Mouse (Mus musculus) large intestine, adult 2 months (tissue): Measurements from ENCODE around the gene Haus4. TPM values are rescaled to one million over a fixed set of nuclear protein-coding genes. Genes with fewer than 3 reads are reported as not detected.

Experiments
- DNase-seq: peaks from one replicate; pipeline ENCODE4 v3.0.0-alpha.2; 2012; ENCODE audit warnings: low read depth, low spot score
- WGBS: fragments of 180-500 bp; shearing (Covaris S2); methylation state at CpG from one replicate; pipeline ENCODE4 v1.1.7; 2018; 5-methylcytosine and 5-hydroxymethylcytosine counted together
- polyA plus RNA-seq: library from polyadenylated mRNA; depleted of rRNA; stranded (reverse); fragments of >200 nt; gene quantifications from 2 replicates; pipeline ENCODE4 v1.2.3, GENCODE M21; 2012; rRNA removed

Haus4 gene
- polyA plus RNA-seq, result 17.0 and 18.3 TPM in 2 replicates

DNA sequence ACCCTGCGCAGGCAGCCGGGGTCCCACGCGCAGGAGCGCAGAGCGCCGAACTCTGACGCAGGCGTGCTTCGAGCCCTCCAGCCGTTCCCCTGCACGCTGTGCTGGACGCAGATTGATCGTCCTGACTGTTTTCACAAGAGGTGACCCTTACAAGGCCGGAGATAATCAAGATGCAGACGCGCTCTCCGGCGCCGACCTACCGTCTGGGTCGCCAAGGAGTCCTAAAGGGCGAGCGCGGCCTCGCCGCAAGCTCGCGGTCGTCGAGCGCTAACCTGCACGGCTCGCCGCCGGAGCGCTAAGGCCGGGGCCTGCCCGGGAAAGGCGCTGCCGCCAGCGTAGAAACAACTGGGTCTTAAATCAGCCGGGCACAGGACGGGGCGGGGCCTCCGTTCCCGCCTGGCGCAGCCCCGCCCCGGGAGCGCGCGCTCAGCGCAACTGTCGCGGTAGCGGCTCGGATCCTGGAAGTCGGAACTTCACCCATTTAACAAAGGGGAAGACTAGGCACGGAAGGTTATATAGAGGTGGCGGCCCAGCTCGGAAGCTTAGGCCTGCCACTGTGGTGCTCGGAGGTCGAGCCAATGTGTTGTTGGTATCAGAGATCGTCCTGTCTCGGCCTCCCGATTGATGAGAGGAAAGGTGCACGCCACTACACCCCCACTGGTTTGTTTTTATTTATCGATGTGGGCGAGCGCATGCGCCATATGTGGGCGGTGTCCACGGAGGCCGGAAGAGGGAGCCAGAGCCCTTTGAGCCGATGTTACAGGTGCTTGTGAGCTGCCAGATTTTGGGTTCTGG is at the start of gene Haus4:
Gene Haus4 (minus strand): TSS at position 642 of the 795 bp plus-strand sequence.
- under 1% methylated on average over 76 of the region's 76 CpGs for WGBS

DNA sequence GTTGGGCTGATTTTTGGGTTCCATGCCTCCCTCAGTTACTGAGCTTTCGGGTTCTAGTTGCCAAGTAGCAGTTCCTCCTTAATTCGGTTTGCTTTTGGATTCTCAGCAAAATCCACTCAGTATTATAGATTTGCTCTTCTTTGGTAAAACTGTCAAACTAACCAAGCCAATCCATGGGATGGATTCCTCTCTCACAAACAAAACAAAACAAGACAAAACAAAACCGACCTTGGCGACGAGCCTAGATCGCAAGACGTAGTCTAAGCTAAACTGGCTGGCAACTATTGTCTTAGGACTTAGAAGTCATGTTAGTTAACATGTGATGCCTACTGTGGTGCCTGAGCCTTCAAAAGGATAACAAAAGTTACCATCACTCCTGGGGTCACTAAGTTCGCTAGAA is 49.3 kb upstream of the Haus4 start:
- no peak for DNase-seq
- WGBS, result 81% methylated on average over 8 of the region's 8 CpGs

More for the DNA sequence above, at the start of gene Haus4:
- peak; percentile 66 for DNase-seq

DNA sequence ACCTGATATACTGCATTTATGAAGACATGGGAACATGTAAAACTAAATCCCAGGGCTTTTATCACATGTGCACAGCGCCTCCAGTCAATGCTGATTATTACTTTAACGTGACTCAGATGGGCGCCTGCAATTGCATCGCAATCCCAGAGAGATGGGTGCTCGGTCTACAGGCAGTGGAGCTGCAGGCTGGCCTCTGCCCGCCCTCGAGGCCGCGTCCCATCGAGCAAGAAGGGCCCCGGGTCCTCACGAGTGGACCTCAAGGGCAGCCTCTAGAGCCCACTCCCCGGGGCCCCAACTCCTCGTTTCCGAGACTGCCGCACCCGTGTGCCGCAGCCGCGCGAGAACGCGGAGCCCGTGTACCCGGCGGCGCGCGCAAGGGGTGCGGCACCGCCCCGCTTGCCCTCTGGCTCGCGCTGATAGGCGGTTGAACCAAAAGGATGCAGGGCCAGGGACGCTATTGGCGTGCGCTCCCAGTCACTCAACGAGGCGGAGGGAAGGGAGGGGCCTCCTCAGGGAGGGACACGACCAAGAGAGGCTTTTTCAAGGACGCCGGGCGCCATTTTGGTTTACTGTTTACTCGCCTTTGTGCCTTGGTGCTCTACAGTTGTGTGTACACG is 48.7 kb upstream of the Haus4 start:
- WGBS, result under 1% methylated on average over 46 of the region's 46 CpGs

DNA sequence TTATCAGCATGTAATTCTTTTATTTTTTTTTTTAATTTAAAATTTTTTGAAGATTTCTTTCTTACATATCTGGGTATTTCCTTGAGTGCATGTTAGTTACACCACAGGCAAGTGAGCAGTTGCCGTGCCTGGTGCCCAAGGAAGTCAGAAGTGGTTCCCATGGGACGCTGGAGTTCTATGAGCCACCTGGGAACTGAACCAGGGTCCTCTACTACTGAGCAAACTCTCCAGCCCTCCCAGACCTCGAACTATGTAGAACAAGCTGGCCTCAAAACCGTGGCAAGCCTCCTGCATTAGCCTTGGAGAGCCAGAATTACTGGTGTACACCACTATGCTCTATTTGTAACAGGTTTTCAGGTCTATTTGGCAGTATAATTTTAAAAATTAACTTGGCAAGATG is 48.2 kb upstream of the Haus4 start:
- WGBS, result 42% methylated on average over 4 of the region's 4 CpGs
- no peak for DNase-seq

More for the DNA sequence above, 48.7 kb upstream of the Haus4 start:
- DNase-seq, result peak; percentile 95

DNA sequence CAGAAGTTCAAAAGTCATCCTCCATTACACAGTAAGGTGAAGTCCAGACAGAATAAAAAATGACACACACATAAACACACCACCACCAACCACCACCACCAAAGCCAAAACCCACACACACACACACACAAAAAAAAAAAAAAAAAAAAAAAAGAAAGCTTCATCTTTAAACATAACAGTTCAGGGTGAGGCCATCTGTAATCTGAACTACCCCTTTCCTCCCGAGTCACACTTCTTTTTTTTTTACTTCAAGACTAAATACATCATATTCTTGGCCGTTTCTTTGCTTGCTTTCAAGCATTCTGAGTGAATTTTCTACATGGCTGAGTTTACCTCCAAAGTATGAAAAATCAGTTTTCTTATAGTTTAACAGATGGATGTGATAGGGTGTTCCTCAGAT is 47.2 kb upstream of the Haus4 start:
- no peak for DNase-seq

DNA sequence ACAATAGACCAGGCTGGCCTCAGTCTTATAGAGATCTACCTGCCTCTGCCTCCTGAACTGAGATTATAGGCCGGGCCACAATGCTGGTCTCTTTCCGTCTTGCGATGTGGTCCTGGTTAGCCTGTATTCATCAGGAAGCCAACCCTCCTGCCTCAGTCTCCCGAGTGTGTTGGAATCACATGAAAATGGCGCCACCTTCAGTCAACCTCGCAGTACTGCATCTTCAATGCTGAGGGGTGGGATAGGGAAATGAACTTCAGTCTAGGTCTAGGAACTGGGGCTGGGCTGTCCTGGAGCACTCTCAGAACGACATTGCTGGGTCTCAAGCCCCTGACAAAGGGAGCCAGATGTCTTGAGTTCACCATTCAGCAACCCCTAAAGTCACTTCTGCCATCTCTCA is 42.7 kb upstream of the Haus4 start:
- 86% methylated on average over 7 of the region's 7 CpGs for WGBS
- DNase-seq, result no peak

More for the DNA sequence above, 47.2 kb upstream of the Haus4 start:
- 80% methylated on average over 2 of the region's 2 CpGs for WGBS

DNA sequence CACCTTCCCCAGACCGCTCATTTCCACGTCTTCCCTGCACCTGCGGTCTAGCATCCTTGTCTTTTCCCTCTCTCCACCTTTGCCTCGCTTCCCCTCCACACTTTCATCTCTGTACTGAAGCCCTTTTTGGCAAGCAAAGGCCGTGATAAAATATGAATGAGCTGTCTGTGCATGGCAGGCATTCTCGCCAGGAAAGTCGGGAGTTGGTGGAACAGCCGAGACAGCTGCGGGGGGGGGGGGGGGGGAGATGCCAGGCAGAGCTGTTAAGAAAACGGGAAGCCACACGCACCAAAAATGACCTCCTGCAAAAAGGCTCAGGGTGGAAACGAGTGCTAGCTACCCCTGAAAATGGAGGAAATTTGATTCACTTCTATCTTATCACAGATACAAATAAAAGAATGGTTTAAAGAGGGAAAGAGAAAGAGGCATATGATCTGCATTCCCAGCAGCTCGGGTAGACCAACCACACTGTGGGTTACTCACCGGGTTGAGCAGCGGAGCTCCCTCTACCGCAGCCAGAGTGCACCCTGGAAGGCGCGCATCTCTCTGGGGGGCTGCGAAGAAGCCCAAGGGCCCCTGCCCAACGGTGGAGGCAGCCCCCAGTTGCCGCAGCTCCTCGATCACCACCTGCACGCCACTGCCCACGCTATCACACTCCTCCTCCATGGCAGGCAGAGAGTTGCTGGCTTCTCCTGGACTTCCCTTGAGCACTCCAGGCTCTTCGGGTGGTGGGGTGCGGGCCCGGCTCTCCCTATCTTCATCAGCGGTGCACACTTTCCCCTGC is 40.4 kb upstream of the Haus4 start:
- DNase-seq, result no peak
- WGBS, result 87% methylated on average over 28 of the region's 28 CpGs

DNA sequence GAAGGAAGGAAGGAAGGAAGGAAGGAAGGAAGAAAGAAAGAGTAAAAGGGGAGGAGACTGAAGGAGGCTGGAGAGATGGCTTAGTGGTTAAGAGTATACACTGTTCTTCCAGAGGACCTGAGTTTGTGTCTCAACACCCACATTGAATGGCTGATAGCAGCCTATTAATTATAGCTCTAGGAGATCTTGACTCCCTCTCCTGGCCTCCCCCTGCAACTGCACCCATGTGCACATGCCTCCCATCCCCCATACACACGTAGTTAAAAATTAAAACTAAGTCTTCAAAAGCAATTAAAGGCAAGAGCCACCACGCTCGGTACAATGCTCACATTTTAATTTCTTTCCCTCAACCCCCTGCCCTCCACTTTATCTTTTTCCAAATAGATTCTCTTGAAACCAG is 39.6 kb upstream of the Haus4 start:
- WGBS, result 93% methylated on average over 3 of the region's 3 CpGs
- no peak for DNase-seq

DNA sequence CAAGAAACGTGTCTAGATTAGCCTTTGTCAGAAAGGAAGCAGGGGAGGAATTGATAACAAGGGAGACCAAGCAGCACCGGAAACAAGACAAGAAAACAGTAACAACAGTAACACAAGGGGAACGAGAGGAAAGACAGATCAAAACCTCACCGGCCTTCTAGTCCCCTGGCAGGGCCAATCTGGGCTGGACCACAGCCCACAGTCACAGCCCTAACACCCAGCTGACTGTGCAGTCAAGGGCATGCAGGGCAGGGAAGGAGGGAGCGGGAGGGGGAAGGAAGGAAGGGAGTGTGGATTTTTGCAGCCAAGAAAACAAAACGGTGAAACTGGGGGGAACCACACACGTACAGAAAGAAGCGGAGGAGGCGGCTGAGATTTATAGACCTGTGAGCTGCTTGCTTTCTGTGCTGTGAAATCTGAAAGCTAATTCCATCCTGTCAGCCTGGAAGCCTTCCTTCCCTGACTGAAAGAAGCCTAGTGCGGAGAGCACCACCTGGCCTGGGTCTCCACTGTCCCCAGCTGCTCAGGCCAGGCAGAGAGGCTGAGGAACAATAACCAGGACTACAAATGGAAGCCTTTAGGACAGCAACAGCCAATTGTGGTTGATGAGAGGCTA is 38.0 kb upstream of the Haus4 start:
- WGBS, result 60% methylated on average over 10 of the region's 10 CpGs
- DNase-seq, result no peak

DNA sequence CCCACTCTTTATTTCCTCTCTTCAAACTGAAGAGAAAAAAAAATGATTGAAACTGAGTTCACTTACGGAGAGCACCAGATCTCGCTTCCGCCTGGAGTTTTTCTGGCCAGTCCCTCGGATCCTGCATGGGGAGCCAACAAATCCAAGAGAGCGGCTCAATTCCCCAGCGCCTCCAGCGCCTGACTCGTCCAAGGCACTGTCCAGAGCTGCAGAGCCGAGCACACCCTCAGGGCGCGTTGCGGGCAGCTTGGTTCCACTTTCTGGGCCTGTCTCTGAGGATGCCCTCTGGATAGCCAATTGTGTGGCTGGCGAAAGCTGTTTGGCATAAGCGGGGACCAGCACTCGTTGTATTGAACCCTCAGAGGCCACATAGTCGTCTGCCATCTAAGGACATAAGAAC is 36.6 kb upstream of the Haus4 start:
- 93% methylated on average over 16 of the region's 16 CpGs for WGBS
- no peak for DNase-seq

DNA sequence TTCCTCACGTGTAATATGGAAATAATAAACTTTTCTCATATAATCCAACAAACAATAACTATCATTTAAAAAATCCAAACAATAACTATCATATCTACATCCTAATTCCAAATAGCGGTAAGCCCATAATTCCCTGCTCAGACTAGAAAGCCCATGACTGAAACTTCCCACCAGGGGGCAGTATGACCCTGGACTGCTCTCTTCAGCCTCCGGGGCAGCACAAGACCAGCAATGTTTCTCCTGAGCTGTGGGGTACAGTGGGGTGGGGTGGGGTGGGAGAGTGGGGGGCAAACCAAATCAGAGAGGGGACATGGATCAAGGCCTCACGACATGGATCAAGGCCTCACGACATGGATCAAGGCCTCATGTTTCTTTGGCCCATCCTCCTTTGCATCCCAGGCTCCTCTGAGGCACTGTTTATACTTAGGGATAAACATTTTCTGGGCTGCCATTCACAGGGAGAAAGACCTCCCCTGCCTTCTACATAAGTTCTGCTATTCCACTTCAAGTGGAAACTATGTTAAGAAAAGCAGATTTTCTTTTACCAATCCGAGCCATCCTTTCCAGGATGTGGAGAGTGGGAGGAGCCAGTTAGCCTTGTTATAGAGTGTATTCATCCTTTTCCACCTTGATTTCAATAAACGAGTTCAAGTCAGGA is 29.4 kb upstream of the Haus4 start:
- 49% methylated on average over 7 of the region's 7 CpGs for WGBS

DNA sequence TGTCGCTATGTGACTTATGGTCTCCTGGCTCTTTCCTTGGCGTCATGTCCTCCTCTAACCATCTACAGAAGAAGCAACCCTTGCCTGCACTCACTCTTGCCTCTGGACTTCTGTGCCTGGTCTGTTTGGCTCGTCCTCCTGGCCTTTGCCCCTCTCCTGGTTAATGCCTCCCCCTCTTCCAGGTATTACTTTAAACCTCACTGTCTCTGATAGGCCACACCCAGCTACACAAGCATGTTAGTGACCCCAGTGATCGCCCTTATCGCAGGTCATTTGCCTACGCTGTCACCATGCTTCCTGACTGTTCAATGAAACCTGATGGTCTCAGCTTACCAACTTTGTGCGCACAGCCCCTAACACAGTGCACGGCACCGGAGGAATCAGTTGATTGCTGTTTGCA is 28.1 kb upstream of the Haus4 start:
- WGBS, result 93% methylated on average over 9 of the region's 9 CpGs
- no peak for DNase-seq

More for the DNA sequence above, 29.4 kb upstream of the Haus4 start:
- DNase-seq, result no peak

DNA sequence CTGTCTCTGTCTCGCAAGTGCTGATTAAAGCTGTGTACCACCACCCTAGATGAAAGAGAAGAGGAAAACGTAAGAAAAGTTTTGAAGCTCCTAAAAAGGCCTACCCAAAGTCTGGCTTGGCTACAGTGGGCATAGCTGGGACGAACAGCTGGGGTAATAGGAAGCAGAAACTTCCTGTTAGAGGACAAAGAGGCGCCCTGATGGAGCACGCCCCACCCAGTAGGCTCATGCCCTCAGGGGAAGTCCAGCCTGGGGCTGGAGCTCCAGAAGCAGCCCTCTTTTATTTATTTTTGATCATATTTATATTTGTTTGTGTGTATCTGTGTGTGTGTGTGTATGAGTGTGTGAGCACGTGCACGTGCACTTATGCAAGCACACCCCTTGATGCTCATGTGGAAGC is 25.2 kb upstream of the Haus4 start:
- DNase-seq, result no peak
- WGBS, result 52% methylated on average over 7 of the region's 7 CpGs

DNA sequence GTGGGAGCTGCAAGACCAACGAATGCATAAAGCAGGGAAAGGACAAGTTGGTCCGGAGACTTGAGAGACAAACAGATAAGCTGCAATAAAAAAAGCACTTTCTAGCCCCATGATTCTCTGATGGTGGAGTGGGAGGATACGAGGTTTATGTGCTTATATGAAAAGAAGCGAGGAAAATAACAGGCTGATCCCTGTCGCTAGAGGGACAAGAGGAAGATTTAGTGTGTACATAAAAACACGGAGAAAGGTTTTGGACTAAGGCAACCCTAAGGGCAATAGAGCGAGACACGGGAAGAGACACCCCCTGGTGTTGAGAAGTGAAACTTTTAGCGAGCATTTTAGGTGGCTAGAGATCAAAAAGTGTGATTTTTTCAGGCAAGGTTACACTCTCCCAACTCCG is 23.6 kb upstream of the Haus4 start:
- WGBS, result under 1% methylated on average over 10 of the region's 10 CpGs
- DNase-seq, result no peak

DNA sequence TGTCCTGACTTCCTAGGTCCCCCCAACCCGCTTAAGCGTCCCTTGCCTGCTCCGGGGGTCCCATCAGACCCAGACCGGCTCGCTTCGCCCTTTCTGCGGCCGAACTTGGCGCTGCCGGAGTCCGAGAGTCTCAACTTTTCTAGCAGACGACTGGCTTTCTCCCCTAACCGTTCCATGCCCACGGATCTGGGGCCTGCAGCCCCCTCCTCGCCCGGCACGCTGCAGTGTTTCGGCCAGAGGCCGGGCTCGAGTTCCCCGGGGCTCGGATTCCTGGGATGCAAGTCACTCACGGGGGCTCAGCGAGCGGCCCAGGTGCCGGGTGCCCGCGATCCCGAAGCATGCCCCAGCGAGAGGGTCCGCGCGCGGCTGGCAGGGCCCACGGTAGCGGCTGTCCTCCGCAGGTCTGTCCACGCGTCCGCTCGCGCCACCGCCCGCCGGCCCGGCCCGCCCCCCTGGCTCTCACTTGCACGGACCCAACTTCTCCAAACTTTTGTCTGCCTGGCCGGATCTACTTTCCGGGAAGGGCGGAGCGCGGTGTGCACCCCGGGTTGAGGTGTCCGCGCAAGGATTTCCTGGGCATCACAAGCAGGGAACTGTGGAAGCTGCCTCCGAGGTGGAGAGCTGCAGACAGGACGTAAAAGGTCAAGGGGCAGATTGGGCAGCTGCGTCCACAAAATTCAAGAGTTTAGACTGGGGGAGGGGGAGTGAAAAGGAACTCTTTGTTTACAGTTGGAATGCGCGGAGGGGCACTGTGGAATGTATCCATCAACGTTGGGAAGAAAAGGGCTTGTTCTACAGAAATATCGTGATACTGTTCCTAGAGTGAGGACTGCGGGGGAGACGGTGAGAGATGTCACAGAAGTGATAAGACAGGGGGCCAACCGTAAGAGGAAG is 22.9 kb upstream of the Haus4 start, which contains the start of gene Ajuba:
Gene Ajuba (minus strand): TSS at position 470 of the 894 bp plus-strand sequence.
- peak; percentile 61 for DNase-seq
- WGBS, result under 1% methylated on average over 66 of the region's 66 CpGs

DNA sequence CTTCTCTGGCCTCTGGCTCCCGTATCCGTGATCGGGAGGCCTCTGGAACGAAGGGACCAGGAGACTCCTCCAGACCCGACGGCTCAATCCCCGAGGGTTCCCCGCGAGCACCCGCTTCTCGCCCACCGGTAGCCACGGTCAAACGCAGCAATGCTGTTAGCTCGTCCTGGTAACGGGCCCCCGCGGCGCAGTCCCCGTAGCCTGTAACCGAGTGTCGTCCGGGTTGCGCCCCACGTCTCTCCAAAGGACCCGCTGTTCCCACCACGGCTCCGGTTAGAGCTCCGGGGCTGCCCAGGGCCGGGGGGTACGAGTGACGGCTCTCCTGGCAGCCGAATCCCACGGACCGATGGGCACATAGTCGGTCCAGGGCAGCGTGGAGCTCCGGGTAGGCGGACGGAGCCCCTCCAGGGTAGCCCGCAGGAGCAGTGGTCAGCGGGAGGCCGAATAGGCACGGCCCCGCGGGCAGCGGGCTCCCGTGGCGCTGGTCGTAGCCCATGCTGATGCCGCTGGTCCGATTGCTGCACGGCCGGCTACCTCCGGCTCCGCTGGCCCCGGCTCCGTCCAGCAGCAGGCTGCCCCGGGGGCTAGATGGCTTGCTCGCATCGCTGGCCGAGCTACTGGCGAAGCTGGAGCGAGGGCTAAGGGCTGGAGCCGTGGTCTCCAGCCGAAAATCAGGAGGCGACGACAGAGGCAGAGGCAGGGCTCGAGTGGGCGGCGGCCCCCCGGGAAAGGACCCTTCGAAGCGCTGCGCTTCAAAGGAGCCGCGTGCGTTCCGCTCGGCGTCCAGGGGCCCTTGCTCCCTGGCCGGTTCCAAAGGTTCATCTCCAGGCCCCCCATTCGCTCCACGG is 22.0 kb upstream of the Haus4 start:
- no peak for DNase-seq
- 1% methylated on average over 84 of the region's 84 CpGs for WGBS

DNA sequence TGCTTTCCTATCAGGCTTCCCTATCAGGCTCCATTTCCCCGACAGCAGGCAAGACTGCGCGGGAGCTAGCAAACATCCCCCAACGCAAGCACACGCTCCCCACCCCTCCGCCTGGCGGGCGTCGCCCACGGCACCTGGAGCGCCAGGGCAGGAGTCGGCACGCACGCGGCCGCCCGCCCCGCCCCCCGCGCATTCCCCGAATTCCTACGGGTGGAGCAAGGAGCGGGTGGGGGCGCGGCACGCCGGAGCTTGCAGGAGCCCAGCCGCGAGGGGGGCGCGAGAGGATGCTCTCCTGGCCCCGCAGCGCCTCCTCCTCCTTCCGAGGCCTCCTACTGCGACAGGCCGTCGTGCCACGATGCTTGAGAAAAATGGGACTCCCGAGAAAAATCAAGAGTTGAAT is 21.2 kb upstream of the Haus4 start:
- WGBS, result 1% methylated on average over 39 of the region's 39 CpGs
- DNase-seq, result no peak

DNA sequence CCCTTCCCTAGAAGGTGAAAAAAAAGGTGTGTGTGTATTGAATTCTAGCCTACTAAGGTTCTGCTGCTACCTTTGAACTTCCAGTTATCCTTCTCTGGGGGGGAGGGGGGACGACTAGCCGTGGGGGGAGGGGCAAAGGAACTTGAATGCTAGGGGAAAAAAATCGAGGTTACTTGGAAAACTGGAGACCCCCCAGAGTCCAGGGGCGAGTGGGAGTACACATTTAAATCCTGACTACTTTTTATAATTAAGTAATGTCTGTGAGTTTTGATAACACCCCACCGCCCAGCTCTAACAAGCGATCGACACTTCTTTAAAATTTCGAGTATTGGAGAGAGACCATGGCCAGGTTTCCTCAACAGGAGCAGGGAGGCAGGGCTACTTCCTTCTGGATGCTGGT is 20.6 kb upstream of the Haus4 start:
- 33% methylated on average over 8 of the region's 8 CpGs for WGBS
- no peak for DNase-seq
